Comparison of ENCODE assay signal across 8 mouse cellular contexts in the genomic region with DNA sequence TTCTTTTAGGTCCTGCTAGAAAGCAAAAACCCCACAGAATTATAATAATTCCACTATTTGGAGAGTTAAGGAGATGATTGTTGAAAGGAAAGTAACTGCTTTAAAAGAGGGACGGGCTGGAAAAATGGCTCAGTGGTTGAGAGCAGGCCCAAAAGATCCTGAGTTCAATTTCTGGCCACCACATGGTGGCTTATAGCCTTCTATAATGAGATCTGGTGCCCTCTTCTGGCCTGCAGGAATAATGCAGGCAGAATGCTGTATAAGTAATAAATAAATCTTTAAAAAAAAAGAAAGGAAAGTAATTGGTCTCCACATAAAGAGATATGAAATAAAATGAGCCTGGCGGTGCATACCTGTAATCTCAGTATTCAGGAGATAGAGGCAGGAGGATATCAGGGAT. TPM values are rescaled to one million over a fixed set of nuclear protein-coding genes. Genes with fewer than 3 reads are reported as not detected.
A peak's percentile ranks its signal among the peaks of the same experiment; 100 is the strongest.
DNase-seq lines count a peak whose midpoint lies in the region; ATAC-seq and TF ChIP-seq lines count a peak whose summit lies in the region.

No protein-coding gene starts in this region.

- peak; percentile 76 for TF ChIP-seq CTCF in kidney, postnatal 0 days (IDR thresholded peaks at IDR 0.05; ENCODE audit: low read depth)

- no peaks in the 10 kb centered on the region for H3K36me3 ChIP-seq in forebrain, embryonic 14.5 days (ENCODE audit: control insufficient read depth, insufficient read depth, low read length)
- no peaks in the 10 kb centered on the region for H3K36me3 ChIP-seq in forebrain, embryonic 12.5 days (replicated peaks)
- H3K36me3 ChIP-seq in kidney, postnatal 0 days (ENCODE audit: insufficient read depth, low read length), result no peaks in the 10 kb centered on the region

- H3K9me3 ChIP-seq in forebrain, embryonic 14.5 days (replicated peaks; ENCODE audit: control insufficient read depth, low read length), result no peaks in the 10 kb centered on the region
- H3K9me3 ChIP-seq in forebrain, embryonic 12.5 days, result no peaks in the 10 kb centered on the region
- H3K9me3 ChIP-seq in kidney, postnatal 0 days (replicated peaks; ENCODE audit: low read length), result no peaks in the 10 kb centered on the region

- H3K4me2 ChIP-seq in forebrain, embryonic 14.5 days (ENCODE audit: low read length), result no peak overlapping the region
- no peak overlapping the region for H3K4me2 ChIP-seq in forebrain, embryonic 12.5 days
- H3K4me2 ChIP-seq in kidney, postnatal 0 days (ENCODE audit: low read length), result no peak overlapping the region

- H3K4me3 ChIP-seq in forebrain, embryonic 14.5 days (ENCODE audit: low read depth, low read length), result no peak overlapping the region
- no peak overlapping the region for H3K4me3 ChIP-seq in forebrain, embryonic 12.5 days (replicated peaks)
- H3K4me3 ChIP-seq in kidney, postnatal 0 days (replicated peaks; ENCODE audit: low read depth, low read length), result no peak overlapping the region

- WGBS in forebrain, embryonic 14.5 days, result 36% methylated on average over 2 of the region's 2 CpGs
- WGBS in forebrain, embryonic 12.5 days, result 34% methylated on average over 2 of the region's 2 CpGs
- 30% methylated on average over 2 of the region's 2 CpGs for WGBS in kidney, postnatal 0 days

- H3K4me1 ChIP-seq in forebrain, embryonic 14.5 days (ENCODE audit: control insufficient read depth, insufficient read depth, low read length), result no peaks in the 10 kb centered on the region
- H3K4me1 ChIP-seq in forebrain, embryonic 12.5 days, result peaks cover 6% of the 10 kb centered on the region; the same call in 1 of the 2 replicates
- H3K4me1 ChIP-seq in kidney, postnatal 0 days (replicated peaks; ENCODE audit: insufficient read depth, low read length), result no peaks in the 10 kb centered on the region

- no peaks in the 10 kb centered on the region for H3K27me3 ChIP-seq in forebrain, embryonic 14.5 days (replicated peaks; ENCODE audit: control insufficient read depth, insufficient read depth, low read length)
- no peaks in the 10 kb centered on the region for H3K27me3 ChIP-seq in forebrain, embryonic 12.5 days
- no peaks in the 10 kb centered on the region for H3K27me3 ChIP-seq in kidney, postnatal 0 days (ENCODE audit: insufficient read depth, low read length)

- no peak overlapping the region for H3K27ac ChIP-seq in forebrain, embryonic 14.5 days (ENCODE audit: low read depth, low read length)
- no peak overlapping the region for H3K27ac ChIP-seq in forebrain, embryonic 12.5 days
- no peak overlapping the region for H3K27ac ChIP-seq in kidney, postnatal 0 days

- ATAC-seq in forebrain, embryonic 14.5 days, result no peak
- ATAC-seq in forebrain, embryonic 12.5 days (ENCODE audit: low FRiP score), result no peak
- ATAC-seq in kidney, postnatal 0 days (replicated peaks; ENCODE audit: low FRiP score, low read depth), result no peak

- no peak overlapping the region for H3K9ac ChIP-seq in forebrain, embryonic 14.5 days (ENCODE audit: low read length)
- H3K9ac ChIP-seq in forebrain, embryonic 12.5 days, result no peak overlapping the region
- H3K9ac ChIP-seq in kidney, postnatal 0 days (ENCODE audit: low read depth, low read length), result no peak overlapping the region

- DNase-seq in forebrain, embryonic 14.5 days (ENCODE audit: low spot score), result peak; percentile 74
- peak; percentile 18 for DNase-seq in right cerebral cortex, adult 18-20 months
- no peak for DNase-seq in right cerebral cortex, postnatal 25 days
- peak; percentile 58 to 68 for DNase-seq in cerebellum, postnatal 14 days
- peak; percentile 61 for DNase-seq in kidney, postnatal 0 days (ENCODE audit: low spot score)
- DNase-seq in lung, postnatal 36 days, result peak; percentile 83
- peak; percentile 53 for DNase-seq in thymus, postnatal 0 days (ENCODE audit: low spot score)

RNA-seq across cellular contexts. Expression of gene Magt1, which starts 1.5 kb away (rescaled TPM):
- 19.9 and 23.8 TPM in 2 replicates for polyA plus RNA-seq in forebrain, embryonic 14.5 days (2014; fragmentation: Nextera tagmentation; extraction: Ambion mirVana)
- polyA plus RNA-seq in forebrain, embryonic 12.5 days (2016; fragmentation: Nextera tagmentation; extraction: Ambion mirVana), result 33.5 and 38.3 TPM in 2 replicates
- polyA plus RNA-seq in kidney, postnatal 0 days (2015; fragmentation: Nextera tagmentation; extraction: Ambion mirVana), result 47.4 and 50.8 TPM in 2 replicates
- 43.2 and 44.9 TPM in 2 replicates for polyA plus RNA-seq in thymus, postnatal 0 days (2015; fragmentation: Nextera tagmentation; extraction: Ambion mirVana)

RNA-seq across cellular contexts. Expression of gene Cox7b, which starts 2.3 kb away (rescaled TPM):
- 377 and 391 TPM in 2 replicates for polyA plus RNA-seq in forebrain, embryonic 14.5 days (2014; fragmentation: Nextera tagmentation; extraction: Ambion mirVana)
- 284 and 287 TPM in 2 replicates for polyA plus RNA-seq in forebrain, embryonic 12.5 days (2016; fragmentation: Nextera tagmentation; extraction: Ambion mirVana)
- 754 and 861 TPM in 2 replicates for polyA plus RNA-seq in kidney, postnatal 0 days (2015; fragmentation: Nextera tagmentation; extraction: Ambion mirVana)
- polyA plus RNA-seq in thymus, postnatal 0 days (2015; fragmentation: Nextera tagmentation; extraction: Ambion mirVana), result 400 and 489 TPM in 2 replicates

RNA-seq across cellular contexts. Expression of gene Atp7a, which starts 13.9 kb away (rescaled TPM):
- polyA plus RNA-seq in forebrain, embryonic 14.5 days (2014; fragmentation: Nextera tagmentation; extraction: Ambion mirVana), result 15.8 and 18.1 TPM in 2 replicates
- polyA plus RNA-seq in forebrain, embryonic 12.5 days (2016; fragmentation: Nextera tagmentation; extraction: Ambion mirVana), result 24.8 and 25.0 TPM in 2 replicates
- polyA plus RNA-seq in kidney, postnatal 0 days (2015; fragmentation: Nextera tagmentation; extraction: Ambion mirVana), result 20.7 and 21.0 TPM in 2 replicates
- 9.1 and 9.5 TPM in 2 replicates for polyA plus RNA-seq in thymus, postnatal 0 days (2015; fragmentation: Nextera tagmentation; extraction: Ambion mirVana)
